Mouse (Mus musculus) ES-E14 (cell line): ENCODE measurements around the gene Mri1.

Source experiments
- CHD2 ChIP-seq: IDR thresholded peaks from 2 replicates; pipeline ENCODE4 v1.6.1; 2014; ENCODE audit warnings: mild to moderate bottlenecking, low read depth, low read length, inconsistent platforms
- ZC3H11A ChIP-seq: IDR thresholded peaks from 2 replicates; pipeline ENCODE4 v1.6.1; 2012; ENCODE audit warnings: low read depth, mild to moderate bottlenecking, inconsistent platforms, low read length, borderline replicate concordance

DNA sequence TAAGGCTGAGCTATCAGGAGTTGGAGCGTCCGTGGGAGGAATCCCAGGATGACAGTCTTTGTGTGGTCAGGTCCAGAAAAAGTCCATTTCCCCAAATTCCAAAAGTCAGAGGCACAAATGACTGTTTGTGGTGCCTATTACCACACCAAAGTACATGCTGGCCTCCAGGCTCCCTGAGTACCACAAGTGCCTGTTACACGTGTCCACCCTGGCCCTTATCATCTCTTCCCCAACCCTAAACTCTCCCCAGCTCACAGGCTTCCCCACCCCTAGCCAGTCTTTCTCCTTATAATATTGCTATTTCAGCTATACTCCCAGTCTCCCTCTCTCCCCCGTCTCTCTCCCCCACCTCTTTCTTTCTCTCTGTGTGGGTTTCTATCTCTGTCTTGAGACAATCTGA lies 15.2 kb upstream of the Mri1 start:
- TF ChIP-seq ZC3H11A = no peak
- TF ChIP-seq CHD2 = no peak
